Mouse (Mus musculus) left cerebral cortex, adult 11 months (tissue): ENCODE results near the gene Adpgk.
"Not testable (repeated sequence)": the region's sequence is repeated elsewhere in the genome, so short reads cannot be mapped to it uniquely, and the experiment has no call there.

Source experiments
- DNase-seq: peaks from one replicate; pipeline ENCODE4 v3.0.0; 2022; ENCODE audit warnings: low spot score

Gene Adpgk

GRCm38 (mm10) chr9:59289529-59290115 is 1.7 kb upstream of the Adpgk start:
- no peak for DNase-seq

- no peak for DNase-seq
Observed at GRCm38 (mm10) chr9:59291688-59292492, 532 bp downstream of the Adpgk start.

- DNase-seq = no peak
Observed at GRCm38 (mm10) chr9:59292493-59292875, 1.1 kb downstream of the Adpgk start.

- DNase-seq = no peak
Observed at GRCm38 (mm10) chr9:59296419-59296818, 5.1 kb downstream of the Adpgk start.

GRCm38 (mm10) chr9:59307890-59308289 is 16.5 kb downstream of the Adpgk start:
- DNase-seq = no peak

- DNase-seq = no peak
Observed at GRCm38 (mm10) chr9:59310582-59311283, 19.4 kb downstream of the Adpgk start.

GRCm38 (mm10) chr9:59311284-59311670 is 19.9 kb downstream of the Adpgk start:
- DNase-seq = no peak

- DNase-seq = no peak
Observed at GRCm38 (mm10) chr9:59316206-59316605, 24.8 kb downstream of the Adpgk start.

- DNase-seq = no peak
Observed at GRCm38 (mm10) chr9:59324351-59324750, 33.0 kb downstream of the Adpgk start.

- no peak for DNase-seq
Observed at GRCm38 (mm10) chr9:59330055-59330454, 38.7 kb downstream of the Adpgk start.

GRCm38 (mm10) chr9:59336539-59336938 is 45.2 kb downstream of the Adpgk start:
- DNase-seq = no peak

GRCm38 (mm10) chr9:59337889-59338288 is 46.5 kb downstream of the Adpgk start:
- no peak for DNase-seq

GRCm38 (mm10) chr9:59338411-59338810 is 47.1 kb downstream of the Adpgk start:
- no peak for DNase-seq

- DNase-seq = no peak
Observed at GRCm38 (mm10) chr9:59339107-59339506, 47.7 kb downstream of the Adpgk start.

GRCm38 (mm10) chr9:59340002-59340401 is 48.6 kb downstream of the Adpgk start:
- no peak for DNase-seq

GRCm38 (mm10) chr9:59346176-59346575 is 54.8 kb downstream of the Adpgk start:
- no peak for DNase-seq

- DNase-seq = no peak
Observed at GRCm38 (mm10) chr9:59352586-59353252, 61.4 kb downstream of the Adpgk start.

- peak; percentile 75 for DNase-seq
Observed at GRCm38 (mm10) chr9:59353253-59353639, 61.9 kb downstream of the Adpgk start, which contains the start of gene Bbs4. Gene Bbs4 (minus strand): TSS chr9:59353508.

- not testable (repeated sequence) for DNase-seq
Observed at GRCm38 (mm10) chr9:59358041-59358440, 66.7 kb downstream of the Adpgk start.

GRCm38 (mm10) chr9:59360487-59360886 is 69.1 kb downstream of the Adpgk start:
- DNase-seq = not testable (repeated sequence)

- DNase-seq = no peak
Observed at GRCm38 (mm10) chr9:59369220-59369619, 77.9 kb downstream of the Adpgk start.

- DNase-seq = no peak
Observed at GRCm38 (mm10) chr9:59369646-59370045, 78.3 kb downstream of the Adpgk start.
